Mouse (Mus musculus) hindbrain, embryonic 16.5 days (tissue): ENCODE measurements around the gene Sh3rf1. TPM values are rescaled to one million over a fixed set of nuclear protein-coding genes. Genes with fewer than 3 reads are reported as not detected.
"Not testable (repeated sequence)": the region's sequence is repeated elsewhere in the genome, so short reads cannot be mapped to it uniquely, and the experiment has no call there.

Experiments
- ATAC-seq: fragments of 200-750 bp; cut with Nextera tagmentation; 2 replicates; pipeline ENCODE4 v1.8.0; 2017; ENCODE audit warnings: moderate TSS enrichment, moderate library complexity
- H3K27ac ChIP-seq: fragments of 300-500 bp; sonication (generic); 2 replicates; pipeline ENCODE4 v1.5.1; 2014; ENCODE audit warnings: low read depth, mild to moderate bottlenecking, control low read depth, low read length, moderate library complexity
- H3K27me3 ChIP-seq: fragments of 300-500 bp; sonication (generic); replicated peaks from 2 replicates; pipeline ENCODE4 v1.6.1; 2014; ENCODE audit warnings: low read length; ENCODE audit not compliant: control insufficient read depth, insufficient read depth
- H3K36me3 ChIP-seq: fragments of 300-500 bp; sonication (generic); 2 replicates; pipeline ENCODE4 v1.6.1; 2014; ENCODE audit warnings: mild to moderate bottlenecking, low read length, moderate library complexity, mixed read lengths; ENCODE audit not compliant: control insufficient read depth, insufficient read depth
- H3K4me1 ChIP-seq: fragments of 300-500 bp; sonication (generic); 2 replicates; pipeline ENCODE4 v1.6.1; 2014; ENCODE audit warnings: low read depth, low read length; ENCODE audit not compliant: control insufficient read depth, insufficient read depth
- H3K4me2 ChIP-seq: fragments of 300-500 bp; sonication (generic); 2 replicates; pipeline ENCODE4 v1.6.1; 2014; ENCODE audit warnings: mild to moderate bottlenecking, low read length, control low read depth, moderate library complexity
- H3K4me3 ChIP-seq: fragments of 300-500 bp; sonication (generic); 2 replicates; pipeline ENCODE4 v1.5.1; 2014; ENCODE audit warnings: mild to moderate bottlenecking, low read length, control low read depth, moderate library complexity
- H3K9ac ChIP-seq: fragments of 300-500 bp; sonication (generic); 2 replicates; pipeline ENCODE4 v1.6.1; 2014; ENCODE audit warnings: low read depth, mild to moderate bottlenecking, control low read depth, low read length, moderate library complexity
- H3K9me3 ChIP-seq: fragments of 300-500 bp; sonication (generic); 2 replicates; pipeline ENCODE4 v1.6.1; 2014; ENCODE audit warnings: mild to moderate bottlenecking, low read length, moderate library complexity; ENCODE audit not compliant: control insufficient read depth
- WGBS: fragments of 180-500 bp; shearing (Covaris S2); extraction: QIAGEN DNeasy Blood & Tissue Kit; methylation state at CpG from one replicate; pipeline ENCODE4 v1.1.7; 2014; 5-methylcytosine and 5-hydroxymethylcytosine counted together
- polyA plus RNA-seq: library from polyadenylated mRNA; unstranded; fragments of >200 nt; fragmentation: Nextera tagmentation; extraction: Ambion mirVana; gene quantifications from 2 replicates; pipeline ENCODE4 v1.2.1, GENCODE M21; 2015

Sh3rf1 gene
- polyA plus RNA-seq, 1 experiment from 2014 or later: 23.3 TPM

DNA sequence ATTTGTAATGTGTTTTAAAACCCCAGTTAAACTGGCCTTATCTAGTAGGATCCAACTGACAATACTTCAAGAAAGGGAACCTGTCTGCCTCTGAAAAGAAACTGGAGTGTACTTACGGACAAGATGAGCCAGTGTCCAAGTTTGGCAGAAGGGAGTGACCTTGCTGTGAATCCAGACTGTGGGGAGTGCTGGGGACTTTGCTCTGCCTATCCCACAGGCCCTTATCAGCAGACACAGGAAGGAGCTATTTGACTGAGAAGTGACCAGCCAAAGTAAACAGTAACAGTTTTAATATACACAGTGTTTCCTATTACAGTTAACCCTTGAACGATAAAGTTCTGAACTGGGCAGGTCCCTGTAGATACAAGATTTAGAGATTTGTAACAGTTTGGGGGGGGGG lies 173.5 kb downstream of the Sh3rf1 start:
- Histone ChIP-seq H3K9me3 (no peaks in the 10 kb centered on the region), H3K4me3 (no peak overlapping the region), H3K9ac (no peak overlapping the region), H3K27me3 (no peaks in the 10 kb centered on the region), H3K36me3 (peaks cover 3% of the 10 kb centered on the region), H3K4me2 (no peak overlapping the region), H3K27ac (no peak overlapping the region), H3K4me1 (no peaks in the 10 kb centered on the region)
- WGBS: 75% methylated on average over 2 of the region's 2 CpGs
- ATAC-seq: no peak

DNA sequence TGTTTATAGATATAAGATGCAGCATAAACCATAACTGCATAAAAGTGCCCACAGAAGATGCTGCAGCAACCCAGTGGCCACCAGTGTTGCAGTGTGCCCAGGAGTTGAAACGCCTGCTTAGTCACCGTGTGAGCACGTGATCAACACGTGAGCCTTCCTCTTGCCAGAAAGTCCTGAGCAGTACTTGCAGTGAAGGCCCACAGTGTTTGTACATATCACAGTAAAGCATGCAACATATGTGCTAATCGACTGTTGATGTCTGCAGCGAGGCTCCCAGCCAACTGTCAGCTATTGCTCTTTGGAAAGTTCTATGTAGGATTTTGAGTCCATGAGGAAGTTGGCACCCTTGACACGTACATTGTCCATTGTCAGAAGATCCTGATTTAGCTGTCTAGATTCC lies 174.1 kb downstream of the Sh3rf1 start:
- Histone ChIP-seq H3K27me3 (no peaks in the 10 kb centered on the region), H3K27ac (no peak overlapping the region), H3K36me3 (peaks cover 3% of the 10 kb centered on the region), H3K9me3 (no peaks in the 10 kb centered on the region), H3K9ac (no peak overlapping the region), H3K4me2 (no peak overlapping the region), H3K4me3 (no peak overlapping the region), H3K4me1 (no peaks in the 10 kb centered on the region; the same call in 1 of the 2 replicates)
- ATAC-seq: no peak
- WGBS: 88% methylated on average over 7 of the region's 7 CpGs

DNA sequence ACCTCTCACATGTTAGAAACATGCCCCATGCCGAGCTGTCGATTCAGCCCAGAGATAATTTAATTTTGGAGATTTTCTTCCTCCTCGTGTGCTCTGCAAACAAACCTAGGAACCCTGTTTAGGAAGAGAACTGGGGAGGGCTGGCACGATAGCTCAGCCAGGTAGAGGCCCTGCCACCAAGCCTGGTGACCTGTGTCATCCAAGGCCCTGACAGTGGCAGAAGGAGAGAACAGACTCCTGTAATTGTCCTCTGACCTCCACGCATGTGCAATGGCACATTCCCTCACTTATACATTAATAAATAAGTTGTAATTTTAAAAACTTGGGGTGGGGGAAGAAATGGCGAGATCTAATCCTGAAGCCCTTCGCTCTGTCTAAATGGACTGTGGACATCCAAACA lies 179.2 kb downstream of the Sh3rf1 start:
- 73% methylated on average over 7 of the region's 7 CpGs for WGBS
- H3K4me2 ChIP-seq: no peak overlapping the region
- H3K27ac ChIP-seq: no peak overlapping the region
- H3K4me1 ChIP-seq: peaks cover 10% of the 10 kb centered on the region
- no peaks in the 10 kb centered on the region for H3K9me3 ChIP-seq
- H3K4me3 ChIP-seq: no peak overlapping the region
- no peaks in the 10 kb centered on the region for H3K36me3 ChIP-seq
- no peaks in the 10 kb centered on the region for H3K27me3 ChIP-seq
- no peak overlapping the region for H3K9ac ChIP-seq
- ATAC-seq: peak; percentile 35

DNA sequence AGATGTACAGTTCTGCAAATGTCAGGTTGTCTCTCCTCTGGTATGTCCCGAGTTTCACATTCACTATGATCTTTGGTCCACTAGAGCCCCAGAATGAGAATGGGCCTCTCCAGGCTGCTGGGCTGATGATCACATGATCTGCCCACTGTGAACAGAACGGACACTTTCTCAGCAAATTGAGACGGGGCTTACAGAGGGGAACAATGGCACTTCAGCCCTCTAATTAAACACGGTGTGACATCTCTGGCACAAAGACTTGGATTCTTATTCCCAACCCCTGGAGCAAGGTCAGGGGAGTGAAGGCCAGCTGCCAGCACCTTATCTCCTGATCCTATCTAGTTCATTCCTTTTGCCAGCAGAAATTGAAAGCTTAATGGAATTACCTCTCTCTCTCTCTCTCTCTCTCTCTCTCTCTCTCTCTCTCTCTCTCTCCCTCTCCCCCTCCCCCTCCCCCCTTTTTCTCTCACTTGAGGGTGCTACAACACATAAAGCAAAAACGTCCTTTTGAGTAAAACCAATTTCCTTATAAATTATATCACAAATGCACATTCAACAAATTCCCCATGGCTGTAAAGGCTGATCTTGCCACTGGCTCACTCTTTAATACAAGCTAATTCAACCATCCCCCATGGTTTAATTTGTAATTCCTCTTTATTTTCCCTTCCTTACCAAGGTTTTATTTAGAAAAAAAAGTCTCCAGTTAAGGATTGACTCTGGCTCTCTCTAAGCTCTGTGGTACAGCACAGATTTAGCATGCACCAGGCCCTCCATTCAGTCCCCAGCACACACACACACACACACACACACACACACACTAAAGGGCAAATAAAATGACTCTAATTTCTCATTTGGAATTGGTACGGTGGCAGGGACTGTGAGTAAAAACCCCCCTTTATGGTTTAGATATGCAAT lies 179.8 kb downstream of the Sh3rf1 start:
- Histone ChIP-seq H3K27me3 (no peaks in the 10 kb centered on the region), H3K9ac (peak overlapping the region; percentile 41; the same call in 1 of the 2 replicates), H3K27ac (0 out of 2 replicates have a peak overlapping the region, but pooled peaks have one; percentile 4), H3K4me1 (peaks cover 10% of the 10 kb centered on the region), H3K36me3 (no peaks in the 10 kb centered on the region), H3K9me3 (no peaks in the 10 kb centered on the region), H3K4me2 (no peak overlapping the region), H3K4me3 (no peak overlapping the region)
- 8% methylated on average over 6 of the region's 6 CpGs for WGBS
- ATAC-seq: peak; percentile 72

DNA sequence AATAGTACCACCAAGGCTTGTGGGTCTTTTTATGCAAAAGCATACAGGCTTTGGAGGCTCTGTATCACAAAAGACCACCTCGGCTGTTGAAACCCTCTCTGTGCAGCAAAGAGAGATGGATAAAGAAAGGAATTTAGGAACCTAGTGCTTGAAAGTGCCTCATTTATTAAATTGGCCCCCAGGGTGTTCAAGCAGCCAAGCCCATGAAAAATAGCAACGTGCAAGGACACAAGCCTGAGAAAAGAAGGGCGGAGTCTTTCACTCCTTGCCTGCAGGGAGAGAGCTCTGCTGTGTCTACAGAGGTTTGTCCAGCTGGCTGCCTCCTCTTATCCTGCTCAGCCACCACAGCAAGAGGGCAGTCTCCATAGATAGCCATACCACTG lies 180.5 kb downstream of the Sh3rf1 start:
- no peak overlapping the region for H3K4me2 ChIP-seq
- H3K36me3 ChIP-seq: no peaks in the 10 kb centered on the region
- H3K27ac ChIP-seq: peak overlapping the region; percentile 45; the same call in 1 of the 2 replicates
- H3K9me3 ChIP-seq: no peaks in the 10 kb centered on the region
- H3K9ac ChIP-seq: no peak overlapping the region
- no peaks in the 10 kb centered on the region for H3K27me3 ChIP-seq
- no peak overlapping the region for H3K4me3 ChIP-seq
- WGBS: 17% methylated on average over 3 of the region's 3 CpGs
- ATAC-seq: peak; percentile 34
- H3K4me1 ChIP-seq: peaks cover 10% of the 10 kb centered on the region

DNA sequence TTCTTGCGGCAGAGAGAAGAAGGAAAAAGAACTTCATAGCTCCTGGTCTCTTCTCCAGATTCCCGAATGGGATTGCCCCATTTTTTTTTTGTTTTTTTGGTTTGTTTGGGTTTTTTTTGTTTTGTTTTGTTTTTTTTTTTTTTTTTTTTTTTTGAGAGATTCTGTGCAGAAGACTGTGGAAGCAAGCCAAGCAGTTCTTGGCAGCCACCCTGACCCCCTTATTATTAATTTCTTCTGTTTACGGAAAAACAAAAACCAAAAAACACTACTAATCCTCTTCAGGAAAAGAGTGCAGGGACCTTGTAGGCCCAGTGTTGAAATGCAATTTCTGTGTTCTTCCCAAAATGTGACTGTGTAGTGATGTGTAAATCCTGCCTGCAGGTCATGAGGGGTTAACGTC lies 185.4 kb downstream of the Sh3rf1 start:
- no peaks in the 10 kb centered on the region for H3K9me3 ChIP-seq
- no peak overlapping the region for H3K27ac ChIP-seq
- H3K36me3 ChIP-seq: no peaks in the 10 kb centered on the region
- ATAC-seq: no peak
- H3K4me3 ChIP-seq: no peak overlapping the region
- WGBS: 74% methylated on average over 4 of the region's 4 CpGs
- H3K9ac ChIP-seq: no peak overlapping the region
- peaks cover 3% of the 10 kb centered on the region; the same call in 1 of the 2 replicates for H3K4me1 ChIP-seq
- H3K27me3 ChIP-seq: no peaks in the 10 kb centered on the region
- H3K4me2 ChIP-seq: no peak overlapping the region

DNA sequence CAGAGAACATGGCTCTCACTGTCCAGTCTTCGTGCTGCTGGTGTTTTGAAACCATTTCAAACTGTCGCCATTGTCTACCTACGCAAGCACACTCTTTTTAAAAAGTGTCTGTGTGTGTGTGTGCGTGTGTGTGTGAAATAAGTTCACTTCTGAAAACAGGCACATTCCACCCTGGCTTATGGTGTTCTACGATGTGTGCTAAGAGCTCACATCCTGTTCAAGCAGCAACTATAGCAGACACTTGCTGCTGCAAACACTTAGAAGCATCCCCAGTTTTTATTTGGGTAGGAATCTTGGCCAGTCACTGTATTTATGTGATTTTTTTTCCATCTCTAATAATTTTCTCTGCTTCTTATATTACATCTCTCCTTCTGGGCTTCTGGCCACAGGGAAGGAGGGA lies 186.0 kb downstream of the Sh3rf1 start:
- not testable (repeated sequence) for H3K9me3 ChIP-seq, H3K4me3 ChIP-seq, H3K27me3 ChIP-seq, H3K36me3 ChIP-seq, H3K27ac ChIP-seq, H3K4me1 ChIP-seq, ATAC-seq, H3K9ac ChIP-seq, H3K4me2 ChIP-seq
- 84% methylated on average over 5 of the region's 5 CpGs for WGBS

DNA sequence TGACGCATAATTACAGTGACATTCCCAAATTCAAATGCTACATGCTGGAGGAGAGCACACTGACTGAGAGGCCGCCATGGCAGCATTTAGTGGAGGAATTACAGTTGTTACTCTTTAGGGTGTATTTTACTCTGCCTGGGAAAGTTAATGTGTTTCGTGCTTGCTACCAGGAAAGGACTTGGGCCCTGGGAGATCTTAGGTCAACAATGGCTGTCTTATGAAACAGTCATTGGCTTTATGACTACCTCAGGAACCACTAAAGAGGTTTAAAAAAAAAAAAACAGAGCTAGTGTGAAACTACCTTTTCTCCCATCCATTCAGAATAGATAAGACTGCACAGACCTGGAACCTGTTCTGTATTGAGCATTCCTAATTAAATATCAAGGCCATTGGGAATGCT lies 195.8 kb downstream of the Sh3rf1 start:
- ATAC-seq: no peak
- Histone ChIP-seq H3K9me3 (no peaks in the 10 kb centered on the region), H3K9ac (no peak overlapping the region), H3K27me3 (no peaks in the 10 kb centered on the region), H3K27ac (no peak overlapping the region), H3K36me3 (no peaks in the 10 kb centered on the region), H3K4me3 (no peak overlapping the region), H3K4me1 (peaks cover 6% of the 10 kb centered on the region), H3K4me2 (no peak overlapping the region)
- 72% methylated on average over 3 of the region's 3 CpGs for WGBS

DNA sequence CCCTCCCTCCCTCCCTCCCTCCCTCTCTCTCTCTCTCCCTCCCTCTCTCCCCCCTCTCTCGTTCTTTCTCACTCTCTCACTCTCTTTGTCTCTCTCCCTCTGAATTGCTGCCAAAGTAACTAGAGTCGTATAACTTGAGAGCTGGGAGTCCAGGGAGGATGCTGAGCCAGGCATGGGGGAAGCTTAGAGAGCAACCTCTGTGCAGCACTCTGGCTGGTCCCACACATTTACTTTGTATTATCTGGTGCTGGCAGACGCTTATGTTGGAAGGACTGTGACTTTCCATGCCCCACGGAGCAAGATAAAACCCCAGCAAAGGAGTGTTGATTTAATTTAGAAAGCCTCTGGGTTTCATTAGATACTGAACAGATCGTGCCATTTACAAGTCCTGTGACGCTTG lies 196.5 kb downstream of the Sh3rf1 start:
- WGBS: 9% methylated on average over 6 of the region's 6 CpGs
- peaks cover 6% of the 10 kb centered on the region for H3K4me1 ChIP-seq
- H3K27me3 ChIP-seq: no peaks in the 10 kb centered on the region
- peak; percentile 68; the same call in 1 of the 2 replicates for ATAC-seq
- no peaks in the 10 kb centered on the region for H3K9me3 ChIP-seq
- no peak overlapping the region for H3K4me2 ChIP-seq
- no peak overlapping the region for H3K27ac ChIP-seq
- no peaks in the 10 kb centered on the region for H3K36me3 ChIP-seq
- no peak overlapping the region for H3K4me3 ChIP-seq
- H3K9ac ChIP-seq: no peak overlapping the region
